Mouse (Mus musculus): ENCODE measurements at regions not wholly inside any gene's neighbourhood (a gene's known extent, or its start where the extent isn't known, plus 50 kb on each side); places are given as distances from the start of the nearest gene placed in this dataset.

DNA sequence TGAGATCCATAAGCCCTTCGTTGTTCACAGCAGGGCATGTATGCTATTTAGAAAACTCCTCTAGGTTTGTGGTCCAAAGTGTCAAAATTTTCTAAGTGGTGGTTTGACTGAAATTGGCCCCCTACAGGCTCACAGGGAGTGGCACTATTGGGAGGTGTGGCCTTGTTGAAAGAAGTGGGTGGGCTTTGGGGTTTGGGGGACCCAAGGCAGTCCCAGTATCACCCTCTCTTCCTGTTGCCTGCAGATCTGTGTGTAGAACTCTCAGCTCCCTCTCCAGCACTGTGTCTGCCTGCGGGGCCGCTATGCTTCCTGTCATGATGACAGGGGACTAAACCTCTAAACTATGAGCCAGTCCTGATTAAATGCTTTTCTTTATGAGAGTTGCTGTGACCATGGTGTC lies 144.1 kb upstream of the Serp2 start:
- TF ChIP-seq CTCF (IDR thresholded peaks at IDR 0.05; ENCODE audit: borderline replicate concordance, control insufficient read depth, extremely low read depth, insufficient read depth, low read length, poor library complexity) (no peak), POLR2A (IDR thresholded peaks at IDR 0.05; ENCODE audit: control insufficient read depth, extremely low read depth, insufficient read depth, low read length, poor library complexity) (no peak)

All from thymus, adult 2 months (tissue).